Mouse (Mus musculus) hindbrain, postnatal 0 days (tissue): ENCODE data around the gene Psmd8. TPM values are rescaled to one million over a fixed set of nuclear protein-coding genes. Genes with fewer than 3 reads are reported as not detected.

Source experiments
- ATAC-seq: fragments of 200-750 bp; cut with Nextera tagmentation; 2 replicates; pipeline ENCODE4 v1.8.0; 2017; ENCODE audit warnings: mild to moderate bottlenecking, moderate TSS enrichment, moderate library complexity
- DNase-seq: peaks from one replicate; pipeline ENCODE4 v3.0.0-alpha.2; 2015; ENCODE audit warnings: low spot score
- H3K27ac ChIP-seq: fragments of 300-500 bp; sonication (generic); 2 replicates; pipeline ENCODE4 v1.5.1; 2014; ENCODE audit warnings: mild to moderate bottlenecking
- H3K27me3 ChIP-seq: fragments of 300-500 bp; sonication (generic); 2 replicates; pipeline ENCODE4 v1.6.1; 2014; ENCODE audit warnings: low read length, mixed read lengths; ENCODE audit not compliant: insufficient read depth
- H3K36me3 ChIP-seq: fragments of 300-500 bp; sonication (generic); 2 replicates; pipeline ENCODE4 v1.6.1; 2014; ENCODE audit warnings: low read length, mixed read lengths; ENCODE audit not compliant: insufficient read depth
- H3K4me1 ChIP-seq: fragments of 300-500 bp; sonication (generic); 2 replicates; pipeline ENCODE4 v1.6.1; 2014; ENCODE audit warnings: antibody characterized with exemption, low read length, mixed read lengths; ENCODE audit not compliant: insufficient read depth
- H3K4me2 ChIP-seq: fragments of 300-500 bp; sonication (generic); 2 replicates; pipeline ENCODE4 v1.6.1; 2014; ENCODE audit warnings: low read depth, mild to moderate bottlenecking, low read length, moderate library complexity, mixed read lengths
- H3K4me3 ChIP-seq: fragments of 300-500 bp; sonication (generic); 2 replicates; pipeline ENCODE4 v1.5.1; 2014; ENCODE audit warnings: low read length
- H3K9ac ChIP-seq: fragments of 300-500 bp; sonication (generic); replicated peaks from 2 replicates; pipeline ENCODE4 v1.6.1; 2014; ENCODE audit warnings: mild to moderate bottlenecking, low read length, moderate library complexity, mixed read lengths
- H3K9me3 ChIP-seq: fragments of 300-500 bp; sonication (generic); 2 replicates; pipeline ENCODE4 v1.6.1; 2016; ENCODE audit warnings: low read length, mixed read lengths
- CTCF ChIP-seq: IDR thresholded peaks from 2 replicates; pipeline ENCODE4 v1.5.1; 2016; ENCODE audit warnings: antibody characterized with exemption, control low read depth, low read depth
- WGBS: fragments of 180-500 bp; shearing (Covaris S2); extraction: QIAGEN DNeasy Blood & Tissue Kit; methylation state at CpG from one replicate; pipeline ENCODE4 v1.1.7; 2014; 5-methylcytosine and 5-hydroxymethylcytosine counted together
- polyA plus RNA-seq: library from polyadenylated mRNA; unstranded; fragments of >200 nt; fragmentation: Nextera tagmentation; extraction: Ambion mirVana; gene quantifications from 2 replicates; pipeline ENCODE4 v1.2.1, GENCODE M21; 2015
- total RNA-seq: library from RNA; depleted of rRNA; stranded (reverse); fragments of >200 nt; gene quantifications from 2 replicates; pipeline ENCODE4 v1.2.3, GENCODE M21; 2014

Psmd8 gene
- total and polyA plus RNA-seq, 2 experiments from 2014 or later: 285 to 320 TPM

- TF ChIP-seq CTCF: no peak
- ATAC-seq (no peak), DNase-seq (no peak)
- Histone ChIP-seq H3K36me3 (peaks cover 17% of the 10 kb centered on the region), H3K9ac (no peak overlapping the region), H3K27me3 (no peaks in the 10 kb centered on the region), H3K4me2 (no peak overlapping the region), H3K9me3 (no peaks in the 10 kb centered on the region), H3K27ac (no peak overlapping the region), H3K4me1 (no peaks in the 10 kb centered on the region), H3K4me3 (no peak overlapping the region)
- WGBS: 32% methylated on average over 9 of the region's 9 CpGs
Measured at GRCm38 (mm10) chr7:29162750-29163525, 17.6 kb downstream of the Psmd8 start.

GRCm38 (mm10) chr7:29162294-29162693 is 18.2 kb downstream of the Psmd8 start:
- H3K27ac ChIP-seq: no peak overlapping the region
- 89% methylated on average over 5 of the region's 5 CpGs for WGBS

GRCm38 (mm10) chr7:29158264-29158663 is 22.2 kb downstream of the Psmd8 start:
- Histone ChIP-seq H3K27ac (no peak overlapping the region), H3K27me3 (no peaks in the 10 kb centered on the region), H3K4me1 (0 out of 2 replicates have a peak, but pooled peaks cover 3% of the 10 kb centered on the region), H3K36me3 (peaks cover 12% of the 10 kb centered on the region; the same call in 1 of the 2 replicates), H3K4me2 (no peak overlapping the region), H3K9me3 (no peaks in the 10 kb centered on the region), H3K4me3 (no peak overlapping the region), H3K9ac (no peak overlapping the region)
- DNase-seq (peak; percentile 34), ATAC-seq (no peak)
- no peak for TF ChIP-seq CTCF
- 7% methylated on average over 5 of the region's 5 CpGs for WGBS

More at GRCm38 (mm10) chr7:29162294-29162693, 18.2 kb downstream of the Psmd8 start:
- no peak overlapping the region for H3K4me2 ChIP-seq
- no peaks in the 10 kb centered on the region for H3K9me3 ChIP-seq
- DNase-seq (no peak), ATAC-seq (no peak)
- no peak for TF ChIP-seq CTCF
- no peaks in the 10 kb centered on the region for H3K27me3 ChIP-seq
- no peak overlapping the region for H3K4me3 ChIP-seq
- H3K9ac ChIP-seq: no peak overlapping the region
- H3K4me1 ChIP-seq: no peaks in the 10 kb centered on the region
- peaks cover 17% of the 10 kb centered on the region for H3K36me3 ChIP-seq

DNA sequence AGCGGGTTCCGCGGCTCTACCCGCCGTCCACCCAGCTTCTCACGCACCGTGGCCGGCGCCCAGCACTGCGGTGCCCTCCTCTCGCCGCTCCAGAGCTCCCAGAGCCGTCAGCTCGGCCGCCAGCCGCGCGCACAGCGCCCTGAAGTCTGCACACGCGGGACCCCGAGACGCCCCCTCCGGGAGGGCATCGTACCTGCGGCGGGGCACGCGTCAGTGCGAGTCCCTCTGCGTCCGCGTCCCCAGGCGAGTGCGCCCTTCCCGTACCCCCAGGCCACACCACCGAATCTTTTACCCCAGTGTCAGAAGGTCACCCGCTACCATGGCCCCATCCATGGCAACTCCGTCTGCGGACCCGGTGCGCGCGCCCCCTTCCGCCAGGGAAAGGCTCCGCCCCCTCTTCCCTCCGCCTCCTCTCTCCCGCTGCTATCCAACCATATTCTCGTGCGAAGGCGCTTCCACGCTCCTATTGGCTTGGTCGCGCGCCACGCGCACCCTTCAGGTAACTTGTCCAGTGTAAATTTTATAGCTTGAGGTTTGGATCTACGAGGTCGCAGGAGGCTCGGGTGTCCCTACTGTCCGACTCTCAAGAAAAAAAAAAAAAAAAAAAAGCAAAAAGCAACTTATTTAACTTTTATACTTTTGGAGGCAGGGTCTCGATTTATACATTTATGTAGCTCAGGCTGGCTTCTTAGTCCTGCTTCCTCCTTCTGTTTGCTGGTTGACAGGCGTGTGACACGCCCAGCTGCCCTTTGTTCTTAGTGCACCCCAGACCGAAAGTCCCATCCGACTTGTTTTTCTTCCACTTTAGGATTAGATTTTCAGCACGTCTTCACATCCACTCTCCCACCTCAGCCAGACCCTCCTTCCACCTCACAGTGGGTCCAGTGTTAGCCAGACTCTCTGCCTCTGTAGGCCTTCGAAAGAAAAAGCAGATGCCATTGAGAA is 24.4 kb downstream of the Psmd8 start, which contains the start of gene Fam98c:
Gene Fam98c, minus strand, starts transcription at position 397 of the 945 bp plus-strand sequence.
- peak; percentile 60 for TF ChIP-seq CTCF
- Histone ChIP-seq H3K36me3 (peaks cover 4% of the 10 kb centered on the region; the same call in 1 of the 2 replicates), H3K4me3 (peak within 1 kb of the TSS; percentile 82), H3K4me2 (peak within 1 kb of the TSS; percentile 92), H3K9ac (peak within 1 kb of the TSS; percentile 80), H3K4me1 (0 out of 2 replicates have a peak, but pooled peaks cover 3% of the 10 kb centered on the region), H3K27me3 (no peaks in the 10 kb centered on the region), H3K27ac (peak within 1 kb of the TSS; percentile 92), H3K9me3 (no peaks in the 10 kb centered on the region)
- 5% methylated on average over 52 of the region's 68 CpGs for WGBS
- DNase-seq (peak; percentile 93), ATAC-seq (peak; percentile 85)

DNA sequence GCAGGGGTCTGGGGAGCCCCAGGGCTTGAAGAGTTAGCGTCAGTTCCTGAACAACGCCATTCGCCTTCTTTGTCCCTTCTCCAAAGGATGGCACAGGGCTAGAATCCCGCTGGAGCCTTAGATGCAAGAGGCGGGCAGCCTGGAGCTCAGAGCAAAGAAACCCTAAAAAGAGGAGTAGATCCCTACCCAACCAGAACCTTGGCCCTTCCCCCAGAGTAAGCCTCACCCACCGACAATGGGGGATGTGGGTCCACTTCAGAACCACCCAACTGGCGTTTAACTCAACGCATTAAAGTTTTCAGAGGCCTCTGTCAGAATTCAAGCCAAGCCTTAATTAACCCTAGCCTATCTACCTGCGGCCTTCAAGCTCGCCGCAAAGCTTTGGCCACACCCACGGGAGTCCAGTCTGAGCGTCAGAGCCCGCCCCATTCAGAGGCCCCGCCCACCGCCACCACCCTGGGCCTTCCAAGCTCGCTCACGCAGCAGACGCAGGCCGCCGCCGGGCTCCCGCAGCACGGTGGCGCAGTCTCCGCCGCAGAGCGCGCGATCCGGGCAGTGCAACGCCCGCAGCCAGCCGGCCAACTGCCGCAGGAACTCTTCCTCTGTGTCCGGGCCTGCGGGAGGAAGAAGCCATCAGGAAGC is 25.2 kb downstream of the Psmd8 start:
- WGBS: 7% methylated on average over 36 of the region's 37 CpGs
- ATAC-seq (peak; percentile 91), DNase-seq (peak; percentile 92)

DNA sequence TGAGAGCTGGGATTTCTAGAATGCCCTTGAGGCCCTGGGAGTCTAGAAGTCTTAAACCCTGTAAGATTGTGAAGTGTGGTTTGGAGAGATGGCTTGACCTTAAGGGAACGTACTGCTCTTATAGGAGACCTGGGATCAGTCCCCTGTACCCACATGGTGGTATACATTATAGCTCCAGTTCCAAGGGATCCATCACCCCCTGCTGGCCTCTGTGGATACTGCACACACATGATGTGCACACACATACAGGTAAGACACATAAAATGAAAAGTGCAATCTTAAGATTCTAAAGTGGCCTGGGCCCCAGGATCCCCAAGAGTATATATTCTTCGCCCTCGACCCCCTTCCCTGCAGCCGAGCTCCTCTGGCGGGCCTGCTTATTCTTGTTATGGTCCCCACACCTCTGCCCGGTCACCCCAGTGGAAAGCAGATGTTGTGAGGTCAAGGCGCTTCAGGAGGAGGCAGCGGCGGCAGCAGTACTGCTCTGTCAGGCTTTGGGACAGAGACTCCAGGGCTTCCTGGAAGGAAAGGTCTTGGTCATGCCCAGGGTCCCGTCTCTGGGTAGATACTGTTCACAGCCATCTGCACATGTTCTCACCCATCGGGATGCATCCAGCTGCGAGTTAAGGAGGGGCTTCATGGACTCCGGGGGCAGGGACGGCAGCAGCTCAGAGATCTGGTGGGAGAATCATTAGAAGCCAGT is 26.3 kb downstream of the Psmd8 start:
- ATAC-seq (no peak), DNase-seq (no peak)
- TF ChIP-seq CTCF: no peak; the same call in 1 of the 2 replicates
- Histone ChIP-seq H3K36me3 (no peaks in the 10 kb centered on the region), H3K4me1 (0 out of 2 replicates have a peak, but pooled peaks cover 3% of the 10 kb centered on the region), H3K4me3 (no peak overlapping the region), H3K4me2 (no peak overlapping the region), H3K9ac (no peak overlapping the region), H3K27ac (no peak overlapping the region), H3K9me3 (no peaks in the 10 kb centered on the region), H3K27me3 (no peaks in the 10 kb centered on the region)
- WGBS: 96% methylated on average over 14 of the region's 14 CpGs

More for the DNA sequence above, 25.2 kb downstream of the Psmd8 start:
- Histone ChIP-seq H3K4me1 (0 out of 2 replicates have a peak, but pooled peaks cover 3% of the 10 kb centered on the region), H3K9me3 (no peaks in the 10 kb centered on the region), H3K4me2 (peak overlapping the region; percentile 92), H3K4me3 (peak overlapping the region; percentile 82), H3K27ac (peak overlapping the region; percentile 92), H3K27me3 (no peaks in the 10 kb centered on the region), H3K36me3 (no peaks in the 10 kb centered on the region), H3K9ac (peak overlapping the region; percentile 80)
- no peak for TF ChIP-seq CTCF
